Mouse (Mus musculus) heart, embryonic 12.5 days (tissue): Measurements from ENCODE around the gene Gm4792. TPM values are rescaled to one million over a fixed set of nuclear protein-coding genes. Genes with fewer than 3 reads are reported as not detected.

ENCODE experiments used
- ATAC-seq: fragments of 200-750 bp; cut with Nextera tagmentation; 2 replicates; pipeline ENCODE4 v1.8.0; 2017; ENCODE audit warnings: moderate TSS enrichment, moderate library complexity; ENCODE audit not compliant: insufficient number of reproducible peaks, low FRiP score
- H3K27ac ChIP-seq: fragments of 300-500 bp; sonication (generic); 2 replicates; pipeline ENCODE4 v1.5.1; 2016; ENCODE audit warnings: mild to moderate bottlenecking, moderate library complexity; ENCODE audit not compliant: poor library complexity, severe bottlenecking
- H3K27me3 ChIP-seq: fragments of 300-500 bp; sonication (generic); replicated peaks from 2 replicates; pipeline ENCODE4 v1.6.1; 2016; ENCODE audit warnings: mild to moderate bottlenecking, moderate library complexity
- H3K36me3 ChIP-seq: fragments of 300-500 bp; sonication (generic); 2 replicates; pipeline ENCODE4 v1.6.1; 2016; ENCODE audit warnings: mild to moderate bottlenecking, moderate library complexity
- H3K4me1 ChIP-seq: fragments of 300-500 bp; sonication (generic); replicated peaks from 2 replicates; pipeline ENCODE4 v1.6.1; 2016; ENCODE audit warnings: mild to moderate bottlenecking
- H3K4me2 ChIP-seq: fragments of 300-500 bp; sonication (generic); 2 replicates; pipeline ENCODE4 v1.6.1; 2016; ENCODE audit warnings: mild to moderate bottlenecking, moderate library complexity
- H3K4me3 ChIP-seq: fragments of 300-500 bp; sonication (generic); 2 replicates; pipeline ENCODE4 v1.5.1; 2016; ENCODE audit warnings: mild to moderate bottlenecking
- H3K9ac ChIP-seq: fragments of 300-500 bp; sonication (generic); 2 replicates; pipeline ENCODE4 v1.6.1; 2016; ENCODE audit warnings: mild to moderate bottlenecking, moderate library complexity
- H3K9me3 ChIP-seq: fragments of 300-500 bp; sonication (generic); replicated peaks from 2 replicates; pipeline ENCODE4 v1.6.1; 2016; ENCODE audit warnings: mild to moderate bottlenecking, moderate library complexity
- WGBS: fragments of 180-500 bp; shearing (Covaris S2); methylation state at CpG from one replicate; pipeline ENCODE4 v1.1.7; 2016; 5-methylcytosine and 5-hydroxymethylcytosine counted together
- polyA plus RNA-seq: library from polyadenylated mRNA; unstranded; fragments of >200 nt; fragmentation: Nextera tagmentation; extraction: Ambion mirVana; gene quantifications from 2 replicates; pipeline ENCODE4 v1.2.1, GENCODE M21; 2016

Gm4792 gene
- polyA plus RNA-seq, 1 experiment from 2014 or later = not detected

DNA sequence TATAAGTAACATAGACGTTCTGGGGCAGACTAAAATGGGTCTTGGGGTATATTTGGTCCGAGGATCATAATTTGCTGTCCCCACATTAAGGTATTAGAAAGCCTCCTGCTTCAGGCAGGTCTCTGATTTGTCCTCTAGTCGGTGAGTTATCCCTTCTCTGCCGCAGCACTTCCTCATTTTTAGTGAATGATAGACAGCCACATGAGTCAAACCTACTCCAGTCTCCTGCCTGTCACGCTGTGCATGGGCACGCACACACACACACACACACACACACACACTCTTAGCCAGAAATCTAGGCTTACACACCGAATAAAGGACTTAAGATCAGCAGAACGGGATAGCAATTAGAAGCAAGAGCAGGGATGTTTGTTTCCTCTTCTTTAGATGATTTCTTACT, 34.8 kb upstream of the Gm4792 start:
- Histone ChIP-seq H3K27me3 (no peaks in the 10 kb centered on the region), H3K9me3 (no peaks in the 10 kb centered on the region), H3K9ac (no peak overlapping the region), H3K36me3 (no peaks in the 10 kb centered on the region), H3K4me2 (no peak overlapping the region), H3K4me1 (peaks cover 17% of the 10 kb centered on the region), H3K27ac (no peak overlapping the region), H3K4me3 (no peak overlapping the region)
- 78% methylated on average over 8 of the region's 8 CpGs for WGBS
- no peak for ATAC-seq

DNA sequence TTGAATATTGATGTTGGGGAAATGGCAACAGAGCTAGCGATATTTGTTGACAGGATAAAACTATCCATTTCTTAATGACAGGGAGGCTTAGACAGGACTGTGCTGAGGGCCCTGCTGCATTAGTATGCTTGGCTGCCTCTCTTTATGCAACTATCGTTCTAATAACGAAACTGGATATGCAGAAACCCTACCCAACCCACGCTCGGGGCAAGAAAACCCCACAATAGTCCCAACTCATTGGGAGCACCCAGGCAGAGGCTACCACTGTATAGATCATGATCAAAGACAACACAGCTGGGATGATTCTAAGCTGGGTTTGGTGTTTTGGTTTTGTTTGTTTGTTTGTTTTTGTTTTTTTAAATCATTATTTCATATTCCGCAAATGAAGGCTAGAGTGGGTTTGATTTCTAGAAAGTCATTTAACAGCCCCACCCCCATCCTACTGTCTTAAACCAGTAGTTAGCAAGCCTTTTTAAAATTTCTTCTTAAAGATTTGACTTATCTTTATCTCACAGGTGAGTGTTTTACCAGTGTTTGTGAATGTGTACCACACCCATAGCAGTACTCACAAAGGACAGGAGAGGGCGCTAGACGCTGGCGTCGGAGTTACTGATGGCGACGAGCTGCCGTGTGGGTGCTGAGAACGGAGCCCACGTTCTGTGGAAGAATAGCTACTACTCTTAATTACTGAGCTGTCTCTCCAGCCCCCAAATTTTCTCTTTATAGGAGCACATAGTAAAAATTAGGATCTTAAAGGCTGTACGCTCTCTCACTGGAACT, 34.0 kb upstream of the Gm4792 start:
- Histone ChIP-seq H3K4me1 (peaks cover 17% of the 10 kb centered on the region), H3K9ac (no peak overlapping the region), H3K36me3 (no peaks in the 10 kb centered on the region), H3K4me3 (no peak overlapping the region), H3K9me3 (no peaks in the 10 kb centered on the region), H3K27ac (no peak overlapping the region), H3K4me2 (no peak overlapping the region), H3K27me3 (no peaks in the 10 kb centered on the region)
- no peak for ATAC-seq
- WGBS = 82% methylated on average over 16 of the region's 16 CpGs

GRCm38 (mm10) chr10:94329962-94330361, 31.5 kb upstream of the Gm4792 start:
- Histone ChIP-seq H3K36me3 (no peaks in the 10 kb centered on the region), H3K4me2 (peak overlapping the region; percentile 50), H3K9ac (no peak overlapping the region), H3K27me3 (no peaks in the 10 kb centered on the region), H3K4me3 (no peak overlapping the region), H3K9me3 (peaks cover 3% of the 10 kb centered on the region), H3K27ac (peak overlapping the region; percentile 56), H3K4me1 (peaks cover 24% of the 10 kb centered on the region)
- ATAC-seq = peak; percentile 82; the same call in 1 of the 2 replicates
- WGBS = 14% methylated on average over 5 of the region's 5 CpGs

- H3K27me3 ChIP-seq = peaks cover 4% of the 10 kb centered on the region; the same call in 1 of the 2 replicates
- no peaks in the 10 kb centered on the region for H3K9me3 ChIP-seq
- no peak for ATAC-seq
- 51% methylated on average over 4 of the region's 4 CpGs for WGBS
- H3K27ac ChIP-seq = no peak overlapping the region
- H3K36me3 ChIP-seq = no peaks in the 10 kb centered on the region
- H3K4me1 ChIP-seq = no peaks in the 10 kb centered on the region
- H3K4me2 ChIP-seq = no peak overlapping the region
- H3K4me3 ChIP-seq = no peak overlapping the region
- H3K9ac ChIP-seq = no peak overlapping the region
Observed at GRCm38 (mm10) chr10:94318574-94318973, 20.1 kb upstream of the Gm4792 start.

DNA sequence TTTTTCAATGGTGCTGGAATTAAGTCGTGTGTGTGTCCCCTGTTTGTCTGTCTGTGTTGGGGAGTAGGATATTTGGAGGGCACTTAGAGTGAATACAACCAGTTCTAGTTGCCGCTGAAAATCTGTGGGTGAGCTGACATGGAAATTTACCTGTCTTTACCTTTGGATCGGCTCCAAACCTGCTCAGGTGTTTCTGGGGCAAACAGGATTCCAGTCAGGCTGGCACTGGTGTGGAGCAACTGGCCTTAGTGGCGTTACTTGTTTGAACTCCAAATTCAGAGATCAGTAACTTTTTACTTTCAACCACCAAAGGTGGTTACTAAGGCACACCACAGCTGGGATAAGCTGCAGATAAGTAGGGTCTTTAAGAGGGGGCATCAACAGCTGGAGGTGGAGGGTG, 14.6 kb upstream of the Gm4792 start:
- no peak overlapping the region for H3K4me3 ChIP-seq
- H3K9me3 ChIP-seq = 0 out of 2 replicates have a peak, but pooled peaks cover 5% of the 10 kb centered on the region
- H3K4me1 ChIP-seq = no peaks in the 10 kb centered on the region
- no peak for ATAC-seq
- H3K36me3 ChIP-seq = no peaks in the 10 kb centered on the region
- 80% methylated on average over 4 of the region's 4 CpGs for WGBS
- no peak overlapping the region for H3K4me2 ChIP-seq
- H3K27me3 ChIP-seq = peaks cover 12% of the 10 kb centered on the region
- H3K27ac ChIP-seq = no peak overlapping the region
- no peak overlapping the region for H3K9ac ChIP-seq

GRCm38 (mm10) chr10:94312007-94312715, 13.7 kb upstream of the Gm4792 start:
- H3K4me2 ChIP-seq = peak overlapping the region; percentile 99
- peak overlapping the region; percentile 71 for H3K9ac ChIP-seq
- H3K4me1 ChIP-seq = no peaks in the 10 kb centered on the region
- under 1% methylated on average over 45 of the region's 45 CpGs for WGBS
- no peaks in the 10 kb centered on the region for H3K36me3 ChIP-seq
- H3K27ac ChIP-seq = no peak overlapping the region
- peak overlapping the region; percentile 62 for H3K4me3 ChIP-seq
- peak; percentile 55; the same call in 1 of the 2 replicates for ATAC-seq
- peaks cover 12% of the 10 kb centered on the region for H3K27me3 ChIP-seq
- 0 out of 2 replicates have a peak, but pooled peaks cover 5% of the 10 kb centered on the region for H3K9me3 ChIP-seq

DNA sequence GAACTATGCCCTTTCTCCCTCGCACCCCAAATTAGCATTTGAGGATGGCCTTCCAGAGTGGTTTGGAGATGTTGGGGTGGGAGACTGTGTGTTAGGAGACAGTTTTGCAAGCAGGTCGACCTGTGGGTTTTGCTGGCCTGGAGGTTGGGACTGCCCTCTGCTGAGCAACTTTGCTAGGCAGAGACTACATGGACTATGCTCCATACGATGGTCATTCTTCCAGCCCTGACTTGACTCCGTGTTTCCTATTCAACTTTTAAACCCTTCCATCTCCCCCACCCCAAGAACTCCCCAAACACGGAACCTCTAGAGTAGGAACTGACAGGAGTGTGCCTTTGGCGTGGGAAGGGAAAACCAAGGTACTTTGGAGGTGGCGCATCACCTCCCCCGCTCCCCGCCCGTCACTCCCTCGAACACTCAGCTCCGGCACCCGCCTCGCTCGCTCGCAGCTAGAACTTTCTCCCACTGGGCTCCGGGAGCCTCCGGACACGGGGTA, 13.1 kb upstream of the Gm4792 start, which contains the start of gene Tmcc3:
Gene Tmcc3, plus strand, starts transcription at position 439 of the 496 bp plus-strand sequence.
- H3K4me1 ChIP-seq = no peaks in the 10 kb centered on the region
- no peaks in the 10 kb centered on the region for H3K36me3 ChIP-seq
- H3K9ac ChIP-seq = peak within 1 kb of the TSS; percentile 71
- no peak within 1 kb of the TSS for H3K27ac ChIP-seq
- peak within 1 kb of the TSS; percentile 62 for H3K4me3 ChIP-seq
- H3K4me2 ChIP-seq = peak within 1 kb of the TSS; percentile 99
- ATAC-seq = peak; percentile 39; the same call in 1 of the 2 replicates
- 0 out of 2 replicates have a peak, but pooled peaks cover 5% of the 10 kb centered on the region for H3K9me3 ChIP-seq
- 2% methylated on average over 19 of the region's 19 CpGs for WGBS
- H3K27me3 ChIP-seq = peaks cover 12% of the 10 kb centered on the region

- Histone ChIP-seq H3K27me3 (peaks cover 12% of the 10 kb centered on the region), H3K9ac (no peak overlapping the region), H3K9me3 (0 out of 2 replicates have a peak, but pooled peaks cover 5% of the 10 kb centered on the region), H3K4me3 (no peak overlapping the region), H3K36me3 (no peaks in the 10 kb centered on the region), H3K4me2 (no peak overlapping the region), H3K27ac (no peak overlapping the region), H3K4me1 (no peaks in the 10 kb centered on the region)
- 50% methylated on average over 8 of the region's 9 CpGs for WGBS
- ATAC-seq = no peak
Observed at GRCm38 (mm10) chr10:94310499-94311267, 12.2 kb upstream of the Gm4792 start.

DNA sequence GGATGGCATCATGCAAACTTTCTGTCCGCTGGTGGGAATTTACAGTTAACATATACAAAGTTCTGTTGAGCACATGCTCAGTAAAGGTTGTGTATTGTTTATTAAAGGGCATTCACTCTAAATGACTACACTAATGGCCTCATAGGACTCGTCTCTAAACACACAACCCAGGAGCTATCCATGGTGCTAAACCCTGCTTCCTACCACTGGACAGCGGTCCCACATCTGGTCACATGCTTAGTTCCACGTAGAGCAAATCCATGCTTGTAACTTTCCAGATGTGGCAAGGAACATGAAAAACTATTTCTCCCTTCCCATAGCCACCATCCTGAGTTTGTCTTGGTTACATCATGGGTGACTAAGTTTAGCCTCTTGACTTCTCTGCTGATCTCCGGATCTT, 7.0 kb upstream of the Gm4792 start:
- Histone ChIP-seq H3K4me2 (no peak overlapping the region), H3K4me3 (no peak overlapping the region), H3K9me3 (0 out of 2 replicates have a peak, but pooled peaks cover 5% of the 10 kb centered on the region), H3K4me1 (no peaks in the 10 kb centered on the region), H3K27ac (no peak overlapping the region), H3K27me3 (peaks cover 5% of the 10 kb centered on the region; the same call in 1 of the 2 replicates), H3K9ac (no peak overlapping the region), H3K36me3 (no peaks in the 10 kb centered on the region)
- 56% methylated on average over 5 of the region's 5 CpGs for WGBS
- no peak for ATAC-seq

DNA sequence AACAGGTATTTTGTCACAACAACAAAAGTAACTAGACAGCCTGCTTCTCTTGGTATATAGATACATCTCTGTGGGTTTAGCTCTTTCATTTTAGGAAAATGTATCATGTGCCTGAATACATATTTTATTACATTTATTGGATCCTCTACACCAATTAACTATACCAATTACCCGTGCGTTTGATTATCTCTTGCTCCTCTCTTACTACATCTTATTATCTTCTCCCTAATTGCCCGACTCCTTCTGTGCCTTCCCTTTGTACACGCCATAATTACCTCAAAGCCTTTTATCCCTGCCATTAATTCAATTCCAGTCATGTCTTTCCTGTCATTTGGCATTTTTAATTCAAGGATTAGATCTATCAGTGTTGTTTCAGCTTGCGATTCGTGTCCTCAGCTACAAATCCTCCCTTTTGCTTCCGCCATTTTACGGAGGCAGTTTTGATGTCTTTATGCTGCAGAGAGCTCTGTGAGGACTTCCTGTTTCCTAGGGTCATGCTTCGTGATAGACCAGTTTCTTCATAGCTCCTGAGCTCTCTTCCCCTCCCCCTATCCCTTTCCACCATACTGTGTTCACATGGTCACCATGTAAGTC, 5.7 kb upstream of the Gm4792 start:
- 0 out of 2 replicates have a peak, but pooled peaks cover 5% of the 10 kb centered on the region for H3K9me3 ChIP-seq
- no peak overlapping the region for H3K4me3 ChIP-seq
- H3K27ac ChIP-seq = no peak overlapping the region
- WGBS = 81% methylated on average over 9 of the region's 9 CpGs
- H3K4me1 ChIP-seq = no peaks in the 10 kb centered on the region
- no peaks in the 10 kb centered on the region for H3K27me3 ChIP-seq
- no peak overlapping the region for H3K4me2 ChIP-seq
- no peak for ATAC-seq
- no peaks in the 10 kb centered on the region for H3K36me3 ChIP-seq
- no peak overlapping the region for H3K9ac ChIP-seq
